Mouse (Mus musculus): Measurements from ENCODE around the gene Slc35g1.

DNA sequence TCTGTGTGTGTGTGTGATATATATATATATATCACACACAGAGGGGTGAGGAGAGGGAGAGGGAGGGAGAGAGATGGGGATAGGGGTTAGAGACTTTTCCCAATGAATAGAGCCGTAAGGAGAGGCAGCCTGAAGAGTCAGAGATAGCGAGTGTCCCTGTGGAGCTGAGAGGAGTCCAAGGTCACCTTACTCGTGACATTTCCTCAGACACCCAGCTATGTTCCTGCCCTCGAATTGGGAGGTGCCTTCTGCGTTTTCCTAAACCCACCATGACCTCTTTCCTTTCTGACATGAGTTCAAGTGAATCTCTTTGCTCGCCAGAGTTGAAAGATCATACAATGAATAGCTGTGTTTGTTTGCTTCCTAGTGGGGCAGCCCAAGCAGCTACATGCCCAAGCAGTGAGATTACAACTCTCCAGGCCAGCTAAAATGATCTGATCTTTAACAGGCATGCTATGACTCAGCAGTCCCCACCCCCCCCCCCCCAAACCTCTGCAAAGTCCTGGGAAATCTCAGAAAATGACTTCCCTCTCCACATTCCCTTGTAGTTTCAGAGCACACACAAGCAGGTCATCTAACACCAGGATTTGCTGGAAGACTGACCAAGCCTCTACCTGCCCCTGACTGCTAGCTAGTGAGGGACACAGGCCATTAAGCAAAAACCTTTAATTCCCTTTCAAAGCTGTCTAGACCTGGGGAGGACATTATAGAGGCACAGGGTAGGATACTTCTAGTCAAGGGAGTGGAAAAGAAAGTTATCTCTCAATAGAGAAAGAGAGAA is 31.7 kb upstream of the Slc35g1 start:
- TF ChIP-seq CTCF (conservative IDR thresholded peaks at IDR 0.05; ENCODE audit: low read length), result no peak
- no peak for TF ChIP-seq NANOG (IDR thresholded peaks at IDR 0.05; ENCODE audit: borderline replicate concordance, low read length)
- no peak for TF ChIP-seq POU5F1 (IDR thresholded peaks at IDR 0.05; ENCODE audit: borderline replicate concordance, low read length)
